Mouse (Mus musculus): Measurements from ENCODE around the gene Fam111a. TPM values are rescaled to one million over a fixed set of nuclear protein-coding genes. Genes with fewer than 3 reads are reported as not detected.

The Fam111a gene
- total RNA-seq, 2 experiments from 2014 or later, result 1.5 to 2.2 TPM

DNA sequence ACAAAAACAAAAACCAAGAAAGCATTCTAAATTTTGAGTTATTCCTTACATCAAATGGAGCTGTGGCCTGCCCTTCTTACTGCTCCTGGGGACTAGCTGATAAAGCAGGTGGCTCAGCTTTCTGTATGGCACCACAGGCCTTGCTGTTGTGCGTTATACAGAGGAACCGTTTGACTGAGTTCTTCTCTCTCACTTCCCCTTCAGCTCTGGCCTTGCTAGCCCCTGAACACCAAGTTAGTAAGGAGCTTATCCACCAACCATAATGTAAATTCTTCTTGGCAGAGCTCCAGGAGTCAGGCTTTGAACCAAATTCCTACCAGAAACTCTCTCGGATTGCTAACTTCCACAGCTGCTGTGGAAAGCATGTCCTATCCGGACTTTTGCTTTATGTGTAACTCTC is 21.5 kb downstream of the Fam111a start:
- no peak for DNase-seq (ENCODE audit: extremely low spot score in 1 of 2, low spot score in 2 of 2)
- Histone ChIP-seq H3K4me3 (no peak overlapping the region), H3K27ac (no peak overlapping the region)
- no peak for TF ChIP-seq CTCF (IDR thresholded peaks at IDR 0.05)
- intact Hi-C loops (cut with DNase I), result no loop called here

DNA sequence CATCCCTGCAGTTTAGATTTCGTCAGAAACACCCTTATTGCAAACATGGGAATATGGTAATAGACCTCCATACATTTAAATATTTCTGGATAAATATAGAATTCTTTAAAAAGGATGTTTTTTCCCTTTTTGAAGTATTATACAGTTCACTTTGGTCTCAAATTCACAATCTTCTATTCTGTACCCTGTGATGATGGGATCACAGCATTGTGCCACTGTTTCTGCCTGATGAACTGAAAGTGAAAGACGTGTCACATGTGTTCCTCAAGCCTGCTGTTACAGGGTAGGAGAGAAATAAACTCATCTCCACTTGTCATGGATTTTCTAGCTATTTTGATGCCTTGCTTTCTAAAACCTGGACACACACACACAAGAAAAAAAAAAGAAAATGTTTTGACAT is 25.3 kb downstream of the Fam111a start:
- intact Hi-C loops (cut with DNase I), result no loop called here
- no peak for DNase-seq (ENCODE audit: extremely low spot score in 1 of 2, low spot score in 2 of 2)
- no peak for TF ChIP-seq CTCF (IDR thresholded peaks at IDR 0.05)
- H3K4me3 ChIP-seq, result no peak overlapping the region
- no peak overlapping the region for H3K27ac ChIP-seq

DNA sequence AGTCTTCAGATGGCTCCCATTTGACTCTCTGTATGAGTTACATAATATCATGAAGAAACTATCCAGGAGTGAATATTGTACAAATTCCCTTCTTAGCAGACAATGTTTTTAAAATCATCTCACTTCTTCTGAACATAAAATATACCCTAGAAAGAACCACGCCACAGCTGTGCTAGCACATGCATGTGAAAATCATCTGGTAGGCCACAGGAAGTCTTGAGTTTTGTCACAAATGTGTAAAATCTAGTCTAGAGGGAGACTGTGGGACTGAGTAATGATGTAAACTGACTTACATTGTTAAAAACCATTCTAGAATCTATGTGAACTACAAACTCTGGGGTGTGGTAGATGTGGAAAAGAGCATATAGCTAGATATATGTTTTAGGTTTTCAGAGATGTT is 26.1 kb downstream of the Fam111a start:
- no peak for DNase-seq (ENCODE audit: extremely low spot score in 1 of 2, low spot score in 2 of 2)
- no peak for TF ChIP-seq CTCF (IDR thresholded peaks at IDR 0.05)
- intact Hi-C loops (cut with DNase I), result no loop called here
- no peak overlapping the region for H3K27ac ChIP-seq
- H3K4me3 ChIP-seq, result no peak overlapping the region

DNA sequence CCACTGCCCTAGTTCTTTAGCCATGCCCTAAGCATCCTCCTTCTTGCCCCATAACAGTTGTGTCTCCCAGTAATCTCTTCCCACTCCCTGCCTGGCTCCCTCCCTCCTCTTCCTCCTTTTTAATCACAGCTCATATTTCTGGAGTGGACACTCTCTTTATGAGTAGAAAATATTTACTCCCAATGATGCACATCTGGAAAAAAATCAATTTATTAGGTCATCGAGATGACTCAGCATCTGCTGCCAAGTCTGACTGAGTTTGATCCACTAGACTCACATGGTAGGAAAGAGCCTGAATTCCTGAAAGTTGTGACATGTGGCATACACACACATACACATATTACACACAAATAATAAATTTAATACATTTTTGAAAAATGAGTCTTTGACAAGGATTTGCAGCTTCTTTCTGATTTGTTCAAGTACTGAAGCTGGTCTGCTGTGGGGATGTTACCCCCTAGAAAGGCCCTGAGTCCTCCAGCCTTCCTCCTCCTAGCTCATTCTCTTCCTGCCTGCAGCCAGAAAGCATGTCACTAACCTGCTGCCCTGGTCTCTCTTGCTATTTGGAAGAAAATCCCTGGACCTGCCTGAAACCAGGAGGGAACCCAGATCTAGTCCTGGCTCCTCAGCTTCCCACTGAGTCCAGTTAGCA is 27.2 kb downstream of the Fam111a start:
- no peak for DNase-seq (ENCODE audit: extremely low spot score in 1 of 2, low spot score in 2 of 2)
- intact Hi-C loops (cut with DNase I), result no loop called here
- TF ChIP-seq CTCF (IDR thresholded peaks at IDR 0.05), result no peak
- peak overlapping the region; percentile 39 for H3K4me3 ChIP-seq
- no peak overlapping the region for H3K27ac ChIP-seq

DNA sequence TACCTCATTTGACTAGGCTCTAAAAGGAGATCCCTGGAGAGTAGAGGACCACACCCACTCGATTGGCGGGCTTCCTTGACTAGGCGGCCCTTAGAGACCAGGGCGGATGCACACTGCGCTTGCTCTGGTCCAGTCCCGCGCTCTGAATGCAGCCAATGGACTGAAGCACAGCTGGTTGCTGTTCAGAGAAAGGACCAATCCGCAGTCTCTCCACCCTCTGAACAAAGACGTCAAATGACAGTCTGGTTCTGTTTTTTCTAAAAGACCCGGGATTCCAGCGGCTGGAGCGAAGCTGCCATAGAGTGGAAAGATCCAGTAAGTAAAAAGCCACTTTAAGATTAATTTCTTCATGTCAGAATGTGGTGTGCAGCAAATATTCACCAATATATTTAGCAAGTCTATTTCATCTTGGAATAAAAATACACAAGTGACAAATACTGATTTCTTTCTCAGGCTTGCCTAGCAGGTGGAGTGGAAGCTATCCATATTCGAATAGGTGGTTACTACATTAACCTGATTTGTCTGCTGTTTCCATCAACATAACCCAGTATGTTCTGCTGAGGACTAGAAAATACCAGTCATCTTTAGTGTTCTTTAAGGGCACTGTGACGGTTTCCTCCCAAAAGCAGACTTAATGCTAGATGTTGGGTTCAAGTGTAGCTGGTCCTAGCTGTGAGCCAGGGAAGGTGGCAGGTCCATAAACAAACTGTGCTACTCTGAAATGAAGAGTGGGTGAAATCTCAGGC is 27.9 kb downstream of the Fam111a start:
- intact Hi-C loops (cut with DNase I), result no loop called here
- peak; percentile 59 for DNase-seq (ENCODE audit: extremely low spot score in 1 of 2, low spot score in 2 of 2)
- no peak for TF ChIP-seq CTCF (IDR thresholded peaks at IDR 0.05)
- peak overlapping the region; percentile 39 for H3K4me3 ChIP-seq
- no peak overlapping the region for H3K27ac ChIP-seq

DNA sequence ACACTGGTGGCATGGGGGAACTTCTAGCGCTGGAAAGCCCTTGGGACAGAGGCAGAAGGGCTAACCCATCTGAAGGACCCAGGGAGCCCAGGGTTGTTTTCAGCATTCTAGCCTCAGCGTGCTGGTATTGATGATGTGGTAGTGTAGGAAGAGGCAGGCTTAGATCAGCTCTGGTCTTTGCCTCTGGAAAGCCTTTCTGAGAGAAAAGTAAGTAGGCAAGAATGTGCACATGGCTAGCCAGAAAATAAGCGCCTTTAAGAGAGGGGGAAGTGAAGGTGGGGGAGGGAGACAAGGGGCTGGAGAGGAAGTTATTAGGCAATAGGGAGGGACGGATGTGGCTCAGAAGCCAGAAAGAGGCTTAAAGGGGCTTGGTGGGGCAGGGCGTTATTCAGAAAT is 28.5 kb downstream of the Fam111a start:
- intact Hi-C loops (cut with DNase I), result no loop called here
- peak overlapping the region; percentile 39 for H3K4me3 ChIP-seq
- no peak overlapping the region for H3K27ac ChIP-seq
- no peak for DNase-seq (ENCODE audit: extremely low spot score in 1 of 2, low spot score in 2 of 2)
- no peak for TF ChIP-seq CTCF (IDR thresholded peaks at IDR 0.05)

DNA sequence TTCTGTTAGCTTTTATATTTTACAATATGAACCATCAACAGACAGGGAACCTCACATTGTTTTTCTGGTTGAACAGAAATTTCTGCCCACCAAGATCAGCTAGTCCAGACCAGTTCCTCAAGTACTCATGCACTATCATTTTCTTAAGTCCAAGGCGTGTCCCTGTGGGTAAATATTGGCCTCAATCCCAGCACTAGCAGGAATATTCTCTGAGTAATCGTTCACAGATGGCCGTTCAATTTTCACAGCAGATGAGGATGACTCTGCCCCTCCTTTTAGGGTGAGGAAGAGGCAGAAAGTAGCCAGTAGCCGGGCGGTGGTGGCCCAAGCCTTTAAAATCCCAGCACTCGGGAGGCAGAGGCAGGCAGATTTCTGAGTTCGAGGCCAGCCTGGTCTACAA is 29.6 kb downstream of the Fam111a start:
- no peak for DNase-seq (ENCODE audit: extremely low spot score in 1 of 2, low spot score in 2 of 2)
- Histone ChIP-seq H3K27ac (no peak overlapping the region), H3K4me3 (no peak overlapping the region)
- intact Hi-C loops (cut with DNase I), result no loop called here
- TF ChIP-seq CTCF (IDR thresholded peaks at IDR 0.05), result no peak

DNA sequence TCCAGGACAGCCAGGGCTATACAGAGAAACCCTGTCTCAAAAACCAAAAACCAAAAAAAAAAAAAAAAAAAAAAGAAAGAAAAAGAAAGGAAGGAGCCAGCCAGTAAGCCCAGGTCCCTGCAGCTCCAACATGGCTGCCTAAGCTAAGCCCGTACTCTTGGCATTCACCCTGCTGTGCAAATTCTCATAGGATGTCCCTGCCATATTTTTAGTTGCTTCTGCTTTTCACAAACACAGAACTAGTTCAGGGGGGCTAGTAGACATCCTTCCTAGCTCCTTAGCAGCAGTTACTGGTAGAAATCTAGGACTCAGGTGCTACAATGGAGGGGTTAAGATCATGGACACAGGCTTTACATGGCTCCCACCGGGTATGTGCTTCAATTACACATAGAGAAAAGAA is 30.0 kb downstream of the Fam111a start:
- intact Hi-C loops (cut with DNase I), result no loop called here
- DNase-seq (ENCODE audit: extremely low spot score in 1 of 2, low spot score in 2 of 2), result no peak
- TF ChIP-seq CTCF (IDR thresholded peaks at IDR 0.05), result no peak

DNA sequence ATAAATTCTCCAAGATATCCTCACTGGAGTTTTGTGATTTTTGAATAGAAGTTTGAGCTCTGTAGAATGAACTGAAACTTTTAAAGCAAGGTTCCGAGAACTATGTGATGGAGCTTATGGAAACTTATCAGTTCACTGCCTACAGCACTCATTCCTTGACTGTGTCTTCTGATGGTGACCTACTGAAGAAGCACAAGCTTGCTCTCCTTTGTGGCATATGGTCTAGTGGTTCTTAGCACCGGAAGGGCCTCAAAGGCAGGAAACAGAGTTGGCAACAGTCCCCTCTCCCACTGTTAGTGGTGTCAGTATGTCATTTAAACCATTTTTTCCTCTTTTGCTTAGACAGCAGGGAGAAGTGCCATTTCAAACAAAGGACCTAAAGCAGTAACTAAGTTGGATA is 31.1 kb downstream of the Fam111a start:
- no peak for TF ChIP-seq CTCF (IDR thresholded peaks at IDR 0.05)
- intact Hi-C loops (cut with DNase I), result no loop called here
- no peak overlapping the region for H3K4me3 ChIP-seq
- no peak for DNase-seq (ENCODE audit: extremely low spot score in 1 of 2, low spot score in 2 of 2)
- no peak overlapping the region for H3K27ac ChIP-seq

More for the DNA sequence above, 30.0 kb downstream of the Fam111a start:
- H3K27ac ChIP-seq, result no peak overlapping the region
- no peak overlapping the region for H3K4me3 ChIP-seq

DNA sequence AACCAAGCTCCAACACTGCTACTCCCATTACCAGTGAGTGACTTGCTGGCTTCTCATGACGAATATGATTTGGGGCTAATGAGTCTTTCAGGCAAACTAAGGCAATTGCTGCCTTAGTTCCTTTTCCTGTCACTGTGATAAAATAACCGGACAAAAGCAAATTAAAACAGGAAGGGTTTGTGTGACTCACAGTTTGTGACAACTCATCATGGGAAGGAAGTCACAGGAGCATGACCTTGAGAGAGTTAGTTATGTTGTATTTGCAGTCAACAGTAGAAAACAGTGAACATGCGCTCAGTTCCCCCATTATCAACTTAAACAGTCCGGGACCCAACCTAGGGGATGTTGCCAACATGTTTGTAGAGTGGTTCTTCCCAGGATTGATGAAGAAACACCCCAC is 39.8 kb downstream of the Fam111a start:
- no peak for TF ChIP-seq CTCF (IDR thresholded peaks at IDR 0.05)
- Histone ChIP-seq H3K4me3 (no peak overlapping the region), H3K27ac (no peak overlapping the region)
- intact Hi-C loops (cut with DNase I), result no loop called here
- no peak for DNase-seq (ENCODE audit: extremely low spot score in 1 of 2, low spot score in 2 of 2)

DNA sequence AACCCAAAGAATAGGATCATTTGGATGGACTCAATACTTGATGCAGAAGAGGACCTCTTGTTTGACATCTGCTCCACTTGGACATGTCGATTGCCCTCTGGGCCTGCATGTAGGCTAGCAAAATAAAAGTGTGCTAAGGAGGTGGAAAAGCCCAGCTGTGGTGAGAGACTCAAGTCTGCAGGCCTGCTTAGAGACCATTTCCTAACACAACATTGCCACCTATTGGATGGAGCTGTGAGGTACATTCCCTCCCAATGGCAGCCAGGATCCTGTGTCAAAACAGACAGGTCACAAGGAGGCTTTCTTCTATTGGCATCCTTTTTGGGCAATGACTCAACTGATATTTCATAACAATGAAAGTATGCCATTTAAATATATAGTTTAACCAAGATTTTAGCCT is 46.4 kb downstream of the Fam111a start:
- Histone ChIP-seq H3K4me3 (no peak overlapping the region), H3K27ac (no peak overlapping the region)
- peak; percentile 89 for TF ChIP-seq CTCF (IDR thresholded peaks at IDR 0.05)
- intact Hi-C loops (cut with DNase I), result loop anchor here (1.0 to 5.0 kb wide), 5 partner anchors 74 to 580 kb away; partner anchors contain the start of genes Lpxn and Zfp91
- DNase-seq (ENCODE audit: extremely low spot score in 1 of 2, low spot score in 2 of 2), result peak; percentile 69 to 73

DNA sequence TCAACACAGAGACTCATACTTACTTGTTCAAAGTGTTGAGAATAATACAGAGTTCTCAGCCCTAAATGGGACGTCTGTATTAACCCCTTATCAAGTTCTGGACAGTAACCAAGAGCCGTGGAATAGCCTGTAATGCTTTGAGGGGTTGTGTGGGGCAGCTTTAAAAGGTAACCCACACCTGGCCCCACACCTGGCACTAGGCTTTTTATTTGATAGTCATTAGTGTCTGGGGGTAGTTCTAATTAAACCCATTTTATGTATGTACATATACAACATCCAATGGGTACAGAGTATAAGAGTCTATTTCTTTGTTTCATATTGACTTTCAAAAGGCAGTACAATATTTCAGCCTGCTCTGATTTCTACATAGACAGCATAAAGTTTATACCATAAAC is 49.6 kb downstream of the Fam111a start:
- Histone ChIP-seq H3K27ac (no peak overlapping the region), H3K4me3 (peak overlapping the region; percentile 61)
- intact Hi-C loops (cut with DNase I), result loop anchor here (5.0 kb wide), 1 partner anchor 227 kb away; no protein-coding TSS in a partner anchor
- no peak for TF ChIP-seq CTCF (IDR thresholded peaks at IDR 0.05)
- DNase-seq (ENCODE audit: extremely low spot score in 1 of 2, low spot score in 2 of 2), result no peak

All from left cerebral cortex, adult 2 months (tissue).